In genomic region chr14:79139918-79140825, GRCm38 (mm10) we compare ENCODE assay signal across 8 mouse cellular contexts.
DNase-seq lines count a peak whose midpoint lies in the region; ATAC-seq lines count a peak whose summit lies in the region.

No protein-coding gene starts in this region.

- H3K4me1 ChIP-seq in heart, embryonic 16.5 days (ENCODE audit: control insufficient read depth, insufficient read depth, low read length) = peaks cover 16% of the 10 kb centered on the region
- H3K4me1 ChIP-seq in kidney, embryonic 16.5 days (ENCODE audit: insufficient read depth, low read length) = peaks cover 26% of the 10 kb centered on the region
- peaks cover 6% of the 10 kb centered on the region for H3K4me1 ChIP-seq in midbrain, embryonic 11.5 days (ENCODE audit: control insufficient read depth, insufficient read depth, low read length)

- DNase-seq in ZHBTc4 (ENCODE audit: low read depth, low spot score) = peak; percentile 70
- peak; percentile 43 to 54 for DNase-seq in cerebellum, postnatal 36 days
- DNase-seq in midbrain, embryonic 11.5 days (ENCODE audit: low spot score, missing footprints) = peak; percentile 88
- no peak for DNase-seq in thymus, postnatal 4 days
- DNase-seq in urinary bladder, postnatal 4 days (ENCODE audit: low spot score in 2 of 2) = no peak
- DNase-seq in thymus, postnatal 10 days (ENCODE audit: low spot score in 2 of 2) = no peak

- 42% methylated on average over 19 of the region's 19 CpGs for WGBS in heart, embryonic 16.5 days
- WGBS in kidney, embryonic 16.5 days = 18% methylated on average over 19 of the region's 19 CpGs
- 40% methylated on average over 19 of the region's 19 CpGs for WGBS in midbrain, embryonic 11.5 days

- no peaks in the 10 kb centered on the region for H3K9me3 ChIP-seq in heart, embryonic 16.5 days (replicated peaks; ENCODE audit: control insufficient read depth, low read length)
- no peaks in the 10 kb centered on the region for H3K9me3 ChIP-seq in kidney, embryonic 16.5 days (ENCODE audit: low read length)
- no peaks in the 10 kb centered on the region for H3K9me3 ChIP-seq in midbrain, embryonic 11.5 days (ENCODE audit: control insufficient read depth, low read length)

- H3K9ac ChIP-seq in heart, embryonic 16.5 days (ENCODE audit: low read length) = no peak overlapping the region
- no peak overlapping the region for H3K9ac ChIP-seq in kidney, embryonic 16.5 days (replicated peaks; ENCODE audit: low read length)
- H3K9ac ChIP-seq in midbrain, embryonic 11.5 days (ENCODE audit: low read length) = no peak overlapping the region

- peak overlapping the region; percentile 60 for H3K27ac ChIP-seq in heart, embryonic 16.5 days (ENCODE audit: low read length)
- H3K27ac ChIP-seq in kidney, embryonic 16.5 days (ENCODE audit: low read length) = 0 out of 2 replicates have a peak overlapping the region, but pooled peaks have one; percentile 17
- H3K27ac ChIP-seq in midbrain, embryonic 11.5 days (ENCODE audit: low read depth, low read length) = no peak overlapping the region

- H3K4me3 ChIP-seq in heart, embryonic 16.5 days (ENCODE audit: low read length) = no peak overlapping the region
- no peak overlapping the region for H3K4me3 ChIP-seq in kidney, embryonic 16.5 days (ENCODE audit: low read length)
- H3K4me3 ChIP-seq in midbrain, embryonic 11.5 days (ENCODE audit: low read depth, low read length) = no peak overlapping the region

- H3K4me2 ChIP-seq in heart, embryonic 16.5 days (ENCODE audit: low read depth, low read length) = no peak overlapping the region
- H3K4me2 ChIP-seq in kidney, embryonic 16.5 days (replicated peaks; ENCODE audit: low read depth, low read length) = no peak overlapping the region; the same call in 1 of the 2 replicates
- H3K4me2 ChIP-seq in midbrain, embryonic 11.5 days = no peak overlapping the region

- H3K27me3 ChIP-seq in heart, embryonic 16.5 days (ENCODE audit: control insufficient read depth, insufficient read depth, low read length) = no peaks in the 10 kb centered on the region
- no peaks in the 10 kb centered on the region for H3K27me3 ChIP-seq in kidney, embryonic 16.5 days (ENCODE audit: insufficient read depth, low read length)
- H3K27me3 ChIP-seq in midbrain, embryonic 11.5 days (ENCODE audit: control insufficient read depth, insufficient read depth, low read length) = 0 out of 2 replicates have a peak, but pooled peaks cover 2% of the 10 kb centered on the region

- H3K36me3 ChIP-seq in heart, embryonic 16.5 days (ENCODE audit: control insufficient read depth, insufficient read depth) = no peaks in the 10 kb centered on the region
- no peaks in the 10 kb centered on the region for H3K36me3 ChIP-seq in kidney, embryonic 16.5 days (ENCODE audit: insufficient read depth, low read length)
- no peaks in the 10 kb centered on the region for H3K36me3 ChIP-seq in midbrain, embryonic 11.5 days (ENCODE audit: control insufficient read depth, insufficient read depth, low read length)

- ATAC-seq in heart, embryonic 16.5 days (replicated peaks; ENCODE audit: extremely low read depth, insufficient read depth, low FRiP score) = no peak
- peak; percentile 78; the same call in 1 of the 2 replicates for ATAC-seq in kidney, embryonic 16.5 days (ENCODE audit: low FRiP score, low TSS enrichment)
- peak; percentile 74 for ATAC-seq in midbrain, embryonic 11.5 days (ENCODE audit: low FRiP score)

Comparison
In these comparisons a context has a peak if more than half of its experiments do, and no peak if none do; other contexts are left out.
1. DNase-seq: peak in ZHBTc4 (single experiment), cerebellum, postnatal 36 days (2 of 2) and midbrain, embryonic 11.5 days (single experiment); none in thymus, postnatal 4 days (single experiment), urinary bladder, postnatal 4 days (0 of 2) and thymus, postnatal 10 days (0 of 2).